Mouse (Mus musculus) liver, postnatal 0 days (tissue): ENCODE measurements around the gene Gtpbp3. TPM values are rescaled to one million over a fixed set of nuclear protein-coding genes. Genes with fewer than 3 reads are reported as not detected.

Experiments used
- ATAC-seq: fragments of 200-750 bp; cut with Nextera tagmentation; 2 replicates; pipeline ENCODE4 v1.8.0; 2017; ENCODE audit warnings: mild to moderate bottlenecking, moderate library complexity
- DNase-seq: peaks from one replicate; pipeline ENCODE4 v3.0.0-alpha.2; 2016
- H3K27ac ChIP-seq: fragments of 300-500 bp; sonication (generic); 2 replicates; pipeline ENCODE4 v1.5.1; 2014; ENCODE audit warnings: antibody characterized with exemption, moderate library complexity, mild to moderate bottlenecking, low read depth
- H3K27me3 ChIP-seq: fragments of 300-500 bp; sonication (generic); 2 replicates; pipeline ENCODE4 v1.6.1; 2014; ENCODE audit warnings: low read length, control low read depth, mixed read lengths; ENCODE audit not compliant: insufficient read depth
- H3K36me3 ChIP-seq: fragments of 300-500 bp; sonication (generic); replicated peaks from 2 replicates; pipeline ENCODE4 v1.6.1; 2014; ENCODE audit warnings: mild to moderate bottlenecking, control low read depth, low read length, moderate library complexity, mixed read lengths; ENCODE audit not compliant: insufficient read depth
- H3K4me1 ChIP-seq: fragments of 300-500 bp; sonication (generic); 2 replicates; pipeline ENCODE4 v1.6.1; 2014; ENCODE audit warnings: antibody characterized with exemption, mild to moderate bottlenecking, control low read depth; ENCODE audit not compliant: insufficient read depth
- H3K4me2 ChIP-seq: fragments of 300-500 bp; sonication (generic); 2 replicates; pipeline ENCODE4 v1.6.1; 2014; ENCODE audit warnings: low read depth, mild to moderate bottlenecking, low read length, moderate library complexity, mixed read lengths
- H3K4me3 ChIP-seq: fragments of 300-500 bp; sonication (generic); 2 replicates; pipeline ENCODE4 v1.5.1; 2014; ENCODE audit warnings: low read depth, low read length
- H3K9ac ChIP-seq: fragments of 300-500 bp; sonication (generic); replicated peaks from 2 replicates; pipeline ENCODE4 v1.6.1; 2014; ENCODE audit warnings: mild to moderate bottlenecking, moderate library complexity
- H3K9me3 ChIP-seq: fragments of 300-500 bp; sonication (generic); 2 replicates; pipeline ENCODE4 v1.6.1; 2016; ENCODE audit warnings: mild to moderate bottlenecking, control low read depth, low read length, mixed read lengths
- CTCF ChIP-seq: sonication (generic); IDR thresholded peaks from 2 replicates; pipeline ENCODE4 v1.5.1; 2016; ENCODE audit warnings: antibody characterized with exemption, low read depth
- EP300 ChIP-seq: IDR thresholded peaks from 2 replicates; pipeline ENCODE4 v1.6.1; 2016; ENCODE audit warnings: antibody characterized with exemption, low read depth, mild to moderate bottlenecking
- WGBS: fragments of 180-500 bp; shearing (Covaris S2); extraction: QIAGEN DNeasy Blood & Tissue Kit; methylation state at CpG from one replicate; pipeline ENCODE4 v1.1.7; 2014; ENCODE audit not compliant: insufficient replicate concordance; 5-methylcytosine and 5-hydroxymethylcytosine counted together
- polyA plus RNA-seq: library from polyadenylated mRNA; unstranded; fragments of >200 nt; fragmentation: Nextera tagmentation; extraction: Ambion mirVana; gene quantifications from 2 replicates; pipeline ENCODE4 v1.2.1, GENCODE M21; 2015

The Gtpbp3 gene
- polyA plus RNA-seq, 1 experiment from 2014 or later = 4.9 TPM

DNA sequence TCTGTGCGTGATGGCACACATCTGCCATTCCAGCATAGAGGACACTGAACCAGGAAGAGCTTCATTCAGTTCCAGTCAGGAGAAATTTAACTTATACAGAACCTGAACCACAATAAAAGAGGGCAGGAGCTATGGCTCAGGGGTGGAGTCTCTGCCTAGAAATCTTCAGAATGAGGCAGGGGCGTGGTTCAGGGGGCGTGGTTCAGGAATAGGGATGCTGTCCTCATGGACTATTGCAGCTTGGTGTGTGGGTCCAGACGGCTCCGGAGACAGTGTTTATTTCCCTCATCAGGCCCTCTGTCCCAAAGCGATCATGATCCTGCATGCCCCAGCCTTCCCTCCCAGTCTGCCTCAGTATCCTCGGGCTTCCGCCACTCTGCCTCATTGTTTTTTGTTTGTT lies 33.2 kb upstream of the Gtpbp3 start:
- H3K36me3 ChIP-seq = no peaks in the 10 kb centered on the region
- TF ChIP-seq EP300 (no peak), CTCF (no peak)
- ATAC-seq (no peak), DNase-seq (peak; percentile 9)
- no peaks in the 10 kb centered on the region for H3K9me3 ChIP-seq
- H3K27me3 ChIP-seq = 0 out of 2 replicates have a peak, but pooled peaks cover 2% of the 10 kb centered on the region
- H3K4me3 ChIP-seq = no peak overlapping the region
- H3K27ac ChIP-seq = no peak overlapping the region
- H3K4me2 ChIP-seq = no peak overlapping the region
- WGBS = 68% methylated on average over 8 of the region's 8 CpGs
- H3K4me1 ChIP-seq = no peaks in the 10 kb centered on the region
- no peak overlapping the region for H3K9ac ChIP-seq

DNA sequence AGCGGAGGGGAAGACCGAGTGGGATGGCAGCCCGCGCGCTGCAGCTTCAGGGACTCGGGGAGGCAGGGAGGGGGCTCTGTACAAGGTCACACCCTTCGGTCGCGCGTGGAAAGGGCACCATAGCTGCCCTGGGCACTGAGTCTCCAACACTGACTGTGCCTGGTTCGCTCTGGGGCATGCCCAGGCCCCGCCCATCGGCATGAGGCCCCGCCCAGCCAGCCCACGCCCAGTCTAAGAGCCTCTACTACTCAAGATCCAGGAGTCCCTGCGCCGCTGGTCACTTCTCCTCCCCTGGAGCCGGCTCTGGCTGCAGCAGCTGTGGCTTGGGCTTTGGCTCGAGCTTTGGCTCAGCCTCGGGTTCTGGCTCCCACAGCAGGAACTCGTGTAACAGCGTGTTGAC lies 31.0 kb upstream of the Gtpbp3 start:
- no peak overlapping the region for H3K4me2 ChIP-seq
- DNase-seq (peak; percentile 50), ATAC-seq (no peak)
- no peaks in the 10 kb centered on the region for H3K9me3 ChIP-seq
- 0 out of 2 replicates have a peak, but pooled peaks cover 2% of the 10 kb centered on the region for H3K27me3 ChIP-seq
- H3K36me3 ChIP-seq = no peaks in the 10 kb centered on the region
- no peak overlapping the region for H3K27ac ChIP-seq
- TF ChIP-seq EP300 (no peak), CTCF (no peak)
- H3K9ac ChIP-seq = no peak overlapping the region
- H3K4me1 ChIP-seq = no peaks in the 10 kb centered on the region
- WGBS = 57% methylated on average over 22 of the region's 22 CpGs
- H3K4me3 ChIP-seq = no peak overlapping the region

- Histone ChIP-seq H3K27ac (no peak overlapping the region), H3K9ac (no peak overlapping the region), H3K4me2 (no peak overlapping the region), H3K9me3 (no peaks in the 10 kb centered on the region), H3K36me3 (no peaks in the 10 kb centered on the region), H3K4me3 (no peak overlapping the region), H3K27me3 (0 out of 2 replicates have a peak, but pooled peaks cover 2% of the 10 kb centered on the region), H3K4me1 (peaks cover 4% of the 10 kb centered on the region)
- DNase-seq = no peak
- WGBS = 80% methylated on average over 20 of the region's 20 CpGs
- ATAC-seq = no peak
- TF ChIP-seq CTCF (no peak), EP300 (no peak)
Observed at GRCm38 (mm10) chr8:71457659-71458270, 30.1 kb upstream of the Gtpbp3 start.

- no peak overlapping the region for H3K9ac ChIP-seq
- 0 out of 2 replicates have a peak, but pooled peaks cover under 1% of the 10 kb centered on the region for H3K36me3 ChIP-seq
- H3K4me2 ChIP-seq = no peak overlapping the region
- TF ChIP-seq EP300 = no peak
- no peak for TF ChIP-seq CTCF
- no peaks in the 10 kb centered on the region for H3K9me3 ChIP-seq
- DNase-seq = no peak
- WGBS = 86% methylated on average over 6 of the region's 6 CpGs
- no peak overlapping the region for H3K4me3 ChIP-seq
- H3K27ac ChIP-seq = no peak overlapping the region
- no peak for ATAC-seq
- no peaks in the 10 kb centered on the region for H3K27me3 ChIP-seq
- peaks cover 24% of the 10 kb centered on the region for H3K4me1 ChIP-seq
Observed at GRCm38 (mm10) chr8:71460716-71461115, 27.2 kb upstream of the Gtpbp3 start.

- TF ChIP-seq CTCF = no peak
- TF ChIP-seq EP300 = no peak
- Histone ChIP-seq H3K27me3 (no peaks in the 10 kb centered on the region), H3K4me1 (peaks cover 25% of the 10 kb centered on the region), H3K4me3 (no peak overlapping the region), H3K27ac (no peak overlapping the region), H3K9me3 (no peaks in the 10 kb centered on the region), H3K9ac (no peak overlapping the region), H3K4me2 (no peak overlapping the region), H3K36me3 (0 out of 2 replicates have a peak, but pooled peaks cover 3% of the 10 kb centered on the region)
- 90% methylated on average over 47 of the region's 47 CpGs for WGBS
- ATAC-seq = no peak
- DNase-seq = no peak
Observed at GRCm38 (mm10) chr8:71461152-71461840, 26.6 kb upstream of the Gtpbp3 start.

- Histone ChIP-seq H3K27me3 (no peaks in the 10 kb centered on the region), H3K4me1 (peaks cover 25% of the 10 kb centered on the region), H3K27ac (no peak overlapping the region), H3K4me2 (no peak overlapping the region), H3K4me3 (no peak overlapping the region), H3K36me3 (0 out of 2 replicates have a peak, but pooled peaks cover 3% of the 10 kb centered on the region), H3K9ac (no peak overlapping the region), H3K9me3 (no peaks in the 10 kb centered on the region)
- DNase-seq = no peak
- ATAC-seq = no peak
- 70% methylated on average over 4 of the region's 4 CpGs for WGBS
- TF ChIP-seq CTCF (no peak), EP300 (no peak)
Observed at GRCm38 (mm10) chr8:71462191-71462590, 25.7 kb upstream of the Gtpbp3 start.
